24 mouse cellular contexts compared by ENCODE assay signal in genomic region chr1:136350699-136351200, GRCm38 (mm10). TPM values are rescaled to one million over a fixed set of nuclear protein-coding genes. Genes with fewer than 3 reads are reported as not detected.
A peak's percentile ranks its signal among the peaks of the same experiment; 100 is the strongest.
DNase-seq lines count a peak whose midpoint lies in the region; ATAC-seq and TF ChIP-seq lines count a peak whose summit lies in the region.
"Had no signal": no experiment of that assay in that cellular context is flagged by ENCODE, and none has a peak within 500 bp of the region (broad histone marks: within the 10 kb centered on the region; RNA-seq: fewer than 3 reads in every experiment).

No protein-coding gene starts in this region.

- H3K27me3 ChIP-seq in kidney, postnatal 0 days (ENCODE audit: insufficient read depth, low read length) = no peaks in the 10 kb centered on the region
- H3K27me3 ChIP-seq in forebrain, embryonic 13.5 days = peaks cover 3% of the 10 kb centered on the region; the same call in 1 of the 2 replicates
- H3K27me3 ChIP-seq: limb, embryonic 12.5 days; stomach, embryonic 15.5 days had no signal

- no peak for ATAC-seq in kidney, postnatal 0 days (replicated peaks; ENCODE audit: low FRiP score, low read depth)
- ATAC-seq in forebrain, embryonic 13.5 days = no peak
- ATAC-seq: forebrain, embryonic 14.5 days had no signal

- H3K36me3 ChIP-seq in kidney, postnatal 0 days (ENCODE audit: insufficient read depth, low read length) = no peaks in the 10 kb centered on the region
- H3K36me3 ChIP-seq in forebrain, embryonic 13.5 days (ENCODE audit: poor library complexity, severe bottlenecking) = no peaks in the 10 kb centered on the region
- H3K36me3 ChIP-seq: limb, embryonic 12.5 days; stomach, embryonic 15.5 days had no signal

- peaks cover 8% of the 10 kb centered on the region; the same call in 1 of the 2 replicates for H3K4me1 ChIP-seq in kidney, postnatal 0 days (replicated peaks; ENCODE audit: insufficient read depth, low read length)
- peaks cover 6% of the 10 kb centered on the region; the same call in 1 of the 2 replicates for H3K4me1 ChIP-seq in forebrain, embryonic 13.5 days
- H3K4me1 ChIP-seq: stomach, embryonic 15.5 days had no signal

- no peak overlapping the region for H3K27ac ChIP-seq in kidney, postnatal 0 days
- H3K27ac ChIP-seq in forebrain, embryonic 13.5 days = no peak overlapping the region
- H3K27ac ChIP-seq: hindbrain, embryonic 14.5 days; left cerebral cortex, adult 2 months; limb, embryonic 12.5 days; stomach, embryonic 15.5 days had no signal

- no peak overlapping the region for H3K9ac ChIP-seq in kidney, postnatal 0 days (ENCODE audit: low read depth, low read length)
- H3K9ac ChIP-seq in forebrain, embryonic 13.5 days = no peak overlapping the region
- H3K9ac ChIP-seq: hindbrain, embryonic 14.5 days; limb, embryonic 12.5 days; stomach, embryonic 15.5 days had no signal

- no peak overlapping the region for H3K4me3 ChIP-seq in kidney, postnatal 0 days (replicated peaks; ENCODE audit: low read depth, low read length)
- no peak overlapping the region for H3K4me3 ChIP-seq in forebrain, embryonic 13.5 days
- H3K4me3 ChIP-seq: left cerebral cortex, adult 2 months; limb, embryonic 12.5 days; megakaryocyte, embryonic 14.5 days; stomach, embryonic 15.5 days had no signal

- no peak overlapping the region for H3K4me2 ChIP-seq in kidney, postnatal 0 days (ENCODE audit: low read length)
- no peak overlapping the region for H3K4me2 ChIP-seq in forebrain, embryonic 13.5 days
- H3K4me2 ChIP-seq: heart, embryonic 11.5 days; hindbrain, embryonic 14.5 days; limb, embryonic 12.5 days; stomach, embryonic 15.5 days had no signal

- DNase-seq in adrenal gland, adult 2 months = peak; percentile 24
- DNase-seq in adrenal gland, postnatal 14 days = no peak
- peak; percentile 58 for DNase-seq in kidney, postnatal 0 days (ENCODE audit: low spot score)
- DNase-seq in kidney, adult 9 months = no peak
- DNase-seq in lung, postnatal 10 days = peak; percentile 29
- no peak for DNase-seq in lung, postnatal 4 days
- DNase-seq in NIH3T3 (ENCODE audit: low read depth) = peak; percentile 53
- DNase-seq: adrenal gland, postnatal 10 days; cerebellum, adult 11 months; cerebellum, adult 9-11 months; gastrocnemius, postnatal 14 days; heart, postnatal 36 days; kidney, adult 2 months; kidney, postnatal 14 days; lung, postnatal 36 days; right cerebral cortex, postnatal 25 days had no signal

- 47% methylated on average over 3 of the region's 3 CpGs for WGBS in kidney, postnatal 0 days
- WGBS in forebrain, embryonic 13.5 days = 73% methylated on average over 3 of the region's 3 CpGs

- H3K9me3 ChIP-seq in kidney, postnatal 0 days (replicated peaks; ENCODE audit: low read length) = no peaks in the 10 kb centered on the region
- H3K9me3 ChIP-seq in forebrain, embryonic 13.5 days (replicated peaks) = no peaks in the 10 kb centered on the region
- H3K9me3 ChIP-seq: limb, embryonic 12.5 days; megakaryocyte, embryonic 14.5 days; stomach, embryonic 15.5 days had no signal

- no peak for TF ChIP-seq CTCF in kidney, postnatal 0 days (IDR thresholded peaks at IDR 0.05; ENCODE audit: low read depth)

RNA-seq across cellular contexts. Expression of gene Camsap2, which starts 4.8 kb away (rescaled TPM):
- total RNA-seq in adrenal gland, adult 2 months (2021) = 10 to 100 TPM; 38.2 to 45.5 TPM
- 12.0 and 15.2 TPM in 2 replicates for polyA plus RNA-seq in adrenal gland, adult 2 months (2012; rRNA removed)
- 47.2 and 47.8 TPM in 2 replicates for total RNA-seq in adrenal gland, postnatal 14 days (2021)
- 8.1 and 8.6 TPM in 2 replicates for polyA plus RNA-seq in kidney, postnatal 0 days (2015; fragmentation: Nextera tagmentation; extraction: Ambion mirVana)
- 22.1 and 23.3 TPM in 2 replicates for polyA plus RNA-seq in forebrain, embryonic 13.5 days (2015; fragmentation: Nextera tagmentation; extraction: Ambion mirVana)

Comparison
In these comparisons a context has a peak if more than half of its experiments do, and no peak if none do; other contexts are left out.
1. DNase-seq: peak in adrenal gland, adult 2 months (single experiment), kidney, postnatal 0 days (single experiment), lung, postnatal 10 days (single experiment) and NIH3T3 (single experiment); none in adrenal gland, postnatal 14 days (single experiment), kidney, adult 9 months (single experiment) and lung, postnatal 4 days (0 of 2).